Mouse (Mus musculus): ENCODE data around the gene Gm29564. TPM values are rescaled to one million over a fixed set of nuclear protein-coding genes. Genes with fewer than 3 reads are reported as not detected.
"Not testable (repeated sequence)": the region's sequence is repeated elsewhere in the genome, so short reads cannot be mapped to it uniquely, and the experiment has no call there.

Gm29564 gene
- not detected in 2 replicates for total RNA-seq (2017)

GRCm38 (mm10) chrY:78212693-78213092 lies at the start of gene Gm29564:
Gene Gm29564, plus strand, starts transcription at chrY:78212993.
- not testable (repeated sequence) for ATAC-seq (replicated peaks; ENCODE audit: low read depth, poor library complexity, severe bottlenecking)

Other genes with a start within 250 kb of the Gm29564 start
- not detected in 2 replicates for gene Gm20867, start 249.8 kb upstream of the Gm29564 start, total RNA-seq (2017)

Data from common myeloid progenitor, adult 5-6 weeks (primary cell).